25 mouse cellular contexts compared by ENCODE assay signal in the genomic region with DNA sequence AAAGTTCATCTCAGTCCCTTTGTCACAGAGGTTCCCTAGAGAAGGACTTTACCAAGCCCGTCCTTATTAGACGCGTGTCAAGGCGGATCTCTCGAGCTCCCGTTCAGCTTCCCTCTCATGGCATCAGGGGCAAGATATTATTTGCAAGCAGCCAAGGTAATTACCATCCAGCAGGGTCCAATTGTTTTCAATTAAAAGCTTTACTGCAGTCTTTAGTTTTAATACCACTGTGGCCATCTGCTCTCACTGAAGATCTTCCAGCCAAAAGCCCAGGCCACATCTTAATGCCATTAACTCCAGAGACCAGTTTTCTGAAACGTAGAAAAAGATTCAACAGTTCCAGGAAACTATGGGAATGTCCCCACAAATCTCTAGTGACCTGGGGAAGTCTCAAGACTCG.
DNase-seq lines count a peak whose midpoint lies in the region; ATAC-seq lines count a peak whose summit lies in the region.
"Had no signal": no experiment of that assay in that cellular context is flagged by ENCODE, and none has a peak within 500 bp of the region (broad histone marks: within the 10 kb centered on the region; RNA-seq: fewer than 3 reads in every experiment).

No protein-coding gene starts in this region.

- peak; percentile 9 to 35 for DNase-seq in cerebellum, postnatal 14 days
- DNase-seq in cerebellum, postnatal 25 days = no peak
- no peak for DNase-seq in midbrain, embryonic 10.5 days (ENCODE audit: low spot score)
- DNase-seq in MN1 (ENCODE audit: low spot score) = peak; percentile 13
- peak; percentile 8 for DNase-seq in forelimb bud, embryonic 11.5 days (ENCODE audit: low read depth, low spot score)
- DNase-seq in adrenal gland, adult (ENCODE audit: inconsistent age in 2 of 2, low spot score in 1 of 2) = no peak
- DNase-seq: adrenal gland, adult 8-10 months; adrenal gland, postnatal 25 days; B cell, adult 2 months; cerebellum, adult 18-20 months; cerebellum, adult 9-11 months; gastrocnemius, adult 2 months; gastrocnemius, postnatal 14 days; heart, adult 11 months had no signal

- WGBS in midbrain, embryonic 10.5 days = 69% methylated on average over 8 of the region's 8 CpGs
- 49% methylated on average over 8 of the region's 8 CpGs for WGBS in midbrain, embryonic 13.5 days

- H3K9me3 ChIP-seq in midbrain, embryonic 10.5 days (replicated peaks) = no peaks in the 10 kb centered on the region
- H3K9me3 ChIP-seq in midbrain, embryonic 13.5 days = no peaks in the 10 kb centered on the region
- H3K9me3 ChIP-seq: forebrain, embryonic 10.5 days; forebrain, embryonic 13.5 days; G1E; hindbrain, embryonic 13.5 days had no signal

- H3K4me1 ChIP-seq in midbrain, embryonic 10.5 days = peaks cover 9% of the 10 kb centered on the region
- H3K4me1 ChIP-seq in midbrain, embryonic 13.5 days (replicated peaks) = peaks cover 4% of the 10 kb centered on the region; the same call in 1 of the 2 replicates

- no peak overlapping the region for H3K4me2 ChIP-seq in midbrain, embryonic 13.5 days (replicated peaks)
- H3K4me2 ChIP-seq: forebrain, embryonic 13.5 days; heart, embryonic 11.5 days; hindbrain, embryonic 13.5 days had no signal

- H3K36me3 ChIP-seq in midbrain, embryonic 10.5 days = no peaks in the 10 kb centered on the region
- H3K36me3 ChIP-seq in midbrain, embryonic 13.5 days = no peaks in the 10 kb centered on the region
- H3K36me3 ChIP-seq: forebrain, embryonic 10.5 days; G1E; hindbrain, embryonic 13.5 days had no signal

- no peak overlapping the region for H3K4me3 ChIP-seq in midbrain, embryonic 10.5 days
- H3K4me3 ChIP-seq in midbrain, embryonic 13.5 days (replicated peaks) = no peak overlapping the region
- H3K4me3 ChIP-seq: forebrain, embryonic 10.5 days; forebrain, embryonic 13.5 days; gastrocnemius, adult 2 months; hindbrain, embryonic 13.5 days had no signal

- no peaks in the 10 kb centered on the region for H3K27me3 ChIP-seq in midbrain, embryonic 10.5 days (ENCODE audit: low read depth, poor library complexity, severe bottlenecking)
- no peaks in the 10 kb centered on the region for H3K27me3 ChIP-seq in midbrain, embryonic 13.5 days
- H3K27me3 ChIP-seq: CH12.LX; forebrain, embryonic 13.5 days; hindbrain, embryonic 13.5 days had no signal

- H3K27ac ChIP-seq in midbrain, embryonic 10.5 days (replicated peaks) = 0 out of 2 replicates have a peak overlapping the region, but pooled peaks have one; percentile 28
- no peak overlapping the region for H3K27ac ChIP-seq in midbrain, embryonic 13.5 days
- H3K27ac ChIP-seq: forebrain, embryonic 10.5 days; forebrain, embryonic 13.5 days; gastrocnemius, adult 2 months; hindbrain, embryonic 13.5 days had no signal

- ATAC-seq in midbrain, embryonic 13.5 days = no peak
- ATAC-seq: forebrain, embryonic 13.5 days; forebrain, embryonic 16.5 days; hindbrain, embryonic 16.5 days; inflammation-experienced regulatory T-cells, adult 6 months; intestine, embryonic 16.5 days had no signal

- no peak overlapping the region for H3K9ac ChIP-seq in midbrain, embryonic 13.5 days (replicated peaks)
- H3K9ac ChIP-seq: forebrain, embryonic 13.5 days; hindbrain, embryonic 13.5 days had no signal

Comparison
In these comparisons a context has a peak if more than half of its experiments do, and no peak if none do; other contexts are left out.
1. DNase-seq: peak in cerebellum, postnatal 14 days (2 of 2), MN1 (single experiment) and forelimb bud, embryonic 11.5 days (single experiment); none in cerebellum, postnatal 25 days (0 of 2), midbrain, embryonic 10.5 days (single experiment) and adrenal gland, adult (0 of 2).